Mouse (Mus musculus) C2C12 (cell line): ENCODE data around the gene Tubgcp5.

Experiments used
- CTCF ChIP-seq: IDR thresholded peaks from one replicate; pipeline ENCODE4 v1.5.1; 2011; ENCODE audit not compliant: control insufficient read depth, insufficient read depth, insufficient read length
- MYOD1 ChIP-seq: IDR thresholded peaks from one replicate; pipeline ENCODE4 v1.6.1; 2011; ENCODE audit warnings: low read depth; ENCODE audit not compliant: control insufficient read depth, insufficient read length
- USF1 ChIP-seq: IDR thresholded peaks from one replicate; pipeline ENCODE4 v1.6.1; 2011; ENCODE audit warnings: low read depth, mild to moderate bottlenecking, control low read depth, moderate library complexity

GRCm38 (mm10) chr7:55841977-55842503 is 48.1 kb downstream of the Tubgcp5 start:
- TF ChIP-seq CTCF (no peak), USF1 (no peak), MYOD1 (no peak)
